Comparison of ENCODE assay signal across 8 mouse cellular contexts in genomic region chr5:36581924-36582642, GRCm38 (mm10). TPM values are rescaled to one million over a fixed set of nuclear protein-coding genes. Genes with fewer than 3 reads are reported as not detected.
A peak's percentile ranks its signal among the peaks of the same experiment; 100 is the strongest.
DNase-seq lines count a peak whose midpoint lies in the region; ATAC-seq lines count a peak whose summit lies in the region.

No protein-coding gene starts in this region.

- H3K9me3 ChIP-seq in hindbrain, embryonic 15.5 days, result no peaks in the 10 kb centered on the region

- peak overlapping the region; percentile 92 for H3K4me2 ChIP-seq in hindbrain, embryonic 15.5 days

- peak overlapping the region; percentile 94 for H3K4me3 ChIP-seq in hindbrain, embryonic 15.5 days

- H3K27me3 ChIP-seq in hindbrain, embryonic 15.5 days, result no peaks in the 10 kb centered on the region

- H3K9ac ChIP-seq in hindbrain, embryonic 15.5 days, result peak overlapping the region; percentile 72

- WGBS in hindbrain, embryonic 15.5 days, result 1% methylated on average over 53 of the region's 54 CpGs

- ATAC-seq in hindbrain, embryonic 15.5 days (ENCODE audit: low FRiP score, low read depth), result peak; percentile 98

- peak; percentile 100 for DNase-seq in T-cell, adult 2 months (ENCODE audit: low spot score)
- peak; percentile 96 to 98 for DNase-seq in cerebellum, postnatal 36 days
- DNase-seq in frontal cortex, postnatal 36 days (ENCODE audit: low spot score in 2 of 2), result peak; percentile 97 to 98
- peak; percentile 98 for DNase-seq in left cerebral cortex, adult 11 months (ENCODE audit: low spot score)
- peak; percentile 100 for DNase-seq in lung, postnatal 4 days
- peak; percentile 99 for DNase-seq in retina, postnatal 7 days (ENCODE audit: low read depth, low spot score)
- peak; percentile 86 for DNase-seq in urinary bladder, adult 2 months (ENCODE audit: low spot score)

- H3K27ac ChIP-seq in hindbrain, embryonic 15.5 days (replicated peaks), result peak overlapping the region; percentile 96

- H3K4me1 ChIP-seq in hindbrain, embryonic 15.5 days (replicated peaks), result peaks cover 16% of the 10 kb centered on the region

- H3K36me3 ChIP-seq in hindbrain, embryonic 15.5 days, result no peaks in the 10 kb centered on the region

RNA-seq across cellular contexts. Expression of gene Tbc1d14, which starts 11.0 kb away (rescaled TPM):
- polyA plus RNA-seq in hindbrain, embryonic 15.5 days (2015; fragmentation: Nextera tagmentation; extraction: Ambion mirVana), result 63.1 and 67.5 TPM in 2 replicates
- 22.2 and 22.5 TPM in 2 replicates for polyA plus RNA-seq in urinary bladder, adult 2 months (2012; rRNA removed)

Comparison
In these comparisons a context has a peak if more than half of its experiments do, and no peak if none do; other contexts are left out.
1. Peak in every context shown above with its lines: DNase-seq, ATAC-seq, H3K4me3 ChIP-seq and H3K27ac ChIP-seq.